Mouse (Mus musculus): Measurements from ENCODE around the gene Lgals4.
A peak's percentile ranks its signal among the peaks of the same experiment; 100 is the strongest.

Lgals4 gene

DNA sequence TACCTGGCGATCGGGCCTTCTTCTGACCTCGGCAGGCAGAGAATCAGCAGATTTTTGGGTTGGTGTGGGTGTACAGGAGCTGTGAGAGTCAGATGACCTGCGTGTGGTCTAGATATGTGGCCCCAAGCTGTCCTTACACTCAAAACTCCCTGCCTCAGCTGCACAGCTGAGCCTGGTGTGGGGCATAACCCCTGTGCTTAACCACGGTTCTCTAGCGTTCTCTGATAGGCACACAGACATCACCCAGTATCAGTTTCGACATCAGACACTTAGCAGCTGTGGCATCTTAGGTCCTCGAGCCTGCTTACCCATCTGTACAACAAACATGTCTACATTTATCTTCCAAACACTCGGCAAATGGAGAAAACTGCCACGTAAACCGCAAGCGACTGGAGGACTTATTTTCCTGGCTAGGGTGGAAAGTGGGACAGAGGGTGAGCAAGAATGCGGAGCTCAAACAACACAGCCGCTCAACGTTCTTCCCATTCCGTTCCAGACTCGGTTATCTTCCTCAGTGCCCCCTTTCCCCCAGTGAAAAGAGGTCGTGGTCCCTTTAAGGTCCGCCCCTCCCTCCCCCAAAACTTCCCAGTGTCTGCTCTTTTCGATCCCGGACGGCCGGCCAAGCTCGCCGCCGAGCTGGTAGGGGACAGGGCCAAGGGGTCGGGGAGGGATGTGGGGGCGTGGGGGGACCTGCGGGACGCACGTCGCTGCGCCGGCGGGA is 25.3 kb upstream of the Lgals4 start, which contains the start of gene Hnrnpl:
Gene Hnrnpl, plus strand, starts transcription at position 321 of the 721 bp plus-strand sequence.
- peak; percentile 48 for DNase-seq (ENCODE audit: low spot score)

DNA sequence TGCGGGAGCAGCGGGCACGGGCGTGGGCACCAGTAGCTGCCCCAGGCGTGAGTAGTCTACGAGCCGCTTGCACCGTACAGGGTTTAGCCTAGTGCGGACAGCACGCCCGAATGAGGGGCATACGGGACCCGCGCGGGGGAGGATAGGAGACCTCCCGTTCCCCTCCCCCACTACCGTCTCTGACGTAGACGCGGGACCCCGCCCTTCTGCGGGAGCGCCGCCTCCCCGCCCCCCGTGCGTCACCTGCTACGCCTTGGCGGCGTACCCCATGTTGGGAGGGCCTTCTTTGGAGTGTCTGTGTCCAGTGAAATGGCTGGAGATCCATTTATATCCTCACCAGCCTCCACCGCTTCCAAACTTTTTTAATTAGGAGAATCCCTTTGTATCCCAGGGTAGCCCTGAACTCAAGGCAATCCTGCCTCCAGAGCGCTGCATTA is 24.7 kb upstream of the Lgals4 start:
- peak; percentile 94 for DNase-seq (ENCODE audit: low spot score)

DNA sequence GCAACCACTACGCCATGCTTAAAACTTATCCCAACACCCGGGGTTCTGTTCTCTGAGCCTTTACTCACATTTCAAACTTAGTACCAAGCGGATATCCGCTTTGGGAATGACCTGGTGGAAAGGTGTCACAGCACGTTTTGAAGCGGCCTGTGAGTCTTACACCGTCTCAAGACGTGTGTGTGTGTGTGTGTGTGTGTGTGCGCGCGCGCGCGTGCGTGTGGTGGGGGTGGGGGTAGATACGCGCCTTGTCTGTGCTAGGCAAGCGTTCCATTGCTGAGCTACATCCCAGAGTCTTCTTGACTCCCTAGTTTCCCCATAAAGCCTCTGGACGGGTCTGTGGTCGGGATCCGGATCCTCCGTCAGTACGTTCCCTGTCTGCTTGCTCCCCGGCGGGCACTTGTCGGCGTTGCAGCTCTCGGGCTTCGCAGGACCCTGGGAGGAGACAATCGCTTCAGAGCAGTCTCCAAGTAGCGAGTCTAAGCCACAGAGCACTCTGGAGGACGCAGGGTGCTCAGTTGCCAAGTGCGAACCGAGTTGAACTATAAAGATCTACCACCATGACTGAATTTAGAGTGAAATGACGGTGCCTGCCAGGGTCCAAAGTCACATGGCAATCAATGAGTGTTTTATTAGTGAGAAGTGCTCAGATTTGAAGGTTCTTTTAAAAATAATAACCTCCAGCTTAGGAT is 24.1 kb upstream of the Lgals4 start:
- DNase-seq (ENCODE audit: low spot score) = peak; percentile 74

DNA sequence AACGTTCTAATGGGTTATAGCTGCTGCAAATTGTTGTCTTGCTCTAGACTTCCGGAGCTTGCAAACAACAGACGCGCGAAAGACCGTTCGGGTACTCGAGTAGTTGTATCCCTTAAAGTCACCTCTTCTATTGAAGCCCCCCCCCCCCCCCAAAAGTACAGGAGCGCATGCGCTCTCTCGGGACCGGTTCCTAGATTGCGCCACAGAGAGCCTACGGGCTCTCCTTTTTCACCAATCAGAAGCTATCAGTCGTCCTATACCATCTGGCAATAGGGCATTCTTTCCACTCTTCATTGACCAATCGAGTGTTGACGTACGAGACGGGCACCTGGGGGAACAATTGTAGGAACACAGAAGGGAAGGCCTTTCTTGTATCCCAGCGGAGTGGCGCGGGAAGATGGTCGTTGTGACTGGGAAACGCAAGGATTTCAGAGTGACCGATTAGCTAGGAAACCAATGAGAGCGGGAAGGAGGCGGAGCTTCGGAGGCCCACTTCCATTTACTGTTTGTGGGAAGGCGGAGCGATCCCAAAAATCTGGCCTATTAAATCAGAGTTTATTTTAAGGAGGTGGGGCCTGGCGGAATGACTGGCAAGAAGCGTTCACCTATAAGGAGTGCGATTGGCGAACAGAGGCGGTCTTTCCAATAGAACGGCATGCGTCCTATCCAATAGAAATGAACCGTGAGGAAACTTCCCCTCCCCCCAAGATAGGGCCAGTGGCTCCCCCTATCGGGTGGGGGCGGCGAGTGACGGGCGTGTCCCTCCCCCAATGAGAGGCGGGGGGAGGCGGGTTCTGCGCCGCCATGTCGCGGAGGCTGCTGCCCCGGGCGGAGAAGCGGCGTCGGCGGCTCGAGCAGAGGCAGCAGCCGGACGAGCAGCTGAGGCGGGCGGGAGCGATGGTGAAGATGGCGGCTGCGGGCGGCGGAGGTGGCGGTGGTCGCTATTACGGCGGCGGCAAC is 23.3 kb upstream of the Lgals4 start:
- DNase-seq (ENCODE audit: low spot score) = peak; percentile 99

DNA sequence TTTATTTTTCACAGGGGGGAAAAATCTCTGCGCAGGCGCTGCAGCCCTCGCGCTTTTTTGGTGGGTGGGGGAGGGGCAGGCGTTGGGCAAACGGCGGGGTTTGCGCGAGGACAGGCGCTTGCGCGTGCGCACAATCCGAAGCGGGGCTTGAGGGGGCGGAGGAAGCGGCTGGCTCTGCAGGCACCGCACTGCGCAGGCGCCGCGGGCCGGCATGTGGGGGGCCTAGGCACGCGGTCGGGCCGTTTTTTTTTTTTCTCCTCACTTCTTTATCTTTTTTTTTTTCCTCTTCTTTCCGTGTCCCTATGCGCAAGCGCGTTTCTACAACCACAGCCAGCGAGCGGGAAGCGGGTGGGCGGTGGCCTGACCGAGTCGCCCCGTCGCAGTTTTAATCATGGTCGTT is 22.4 kb upstream of the Lgals4 start:
- DNase-seq (ENCODE audit: low spot score) = peak; percentile 95

DNA sequence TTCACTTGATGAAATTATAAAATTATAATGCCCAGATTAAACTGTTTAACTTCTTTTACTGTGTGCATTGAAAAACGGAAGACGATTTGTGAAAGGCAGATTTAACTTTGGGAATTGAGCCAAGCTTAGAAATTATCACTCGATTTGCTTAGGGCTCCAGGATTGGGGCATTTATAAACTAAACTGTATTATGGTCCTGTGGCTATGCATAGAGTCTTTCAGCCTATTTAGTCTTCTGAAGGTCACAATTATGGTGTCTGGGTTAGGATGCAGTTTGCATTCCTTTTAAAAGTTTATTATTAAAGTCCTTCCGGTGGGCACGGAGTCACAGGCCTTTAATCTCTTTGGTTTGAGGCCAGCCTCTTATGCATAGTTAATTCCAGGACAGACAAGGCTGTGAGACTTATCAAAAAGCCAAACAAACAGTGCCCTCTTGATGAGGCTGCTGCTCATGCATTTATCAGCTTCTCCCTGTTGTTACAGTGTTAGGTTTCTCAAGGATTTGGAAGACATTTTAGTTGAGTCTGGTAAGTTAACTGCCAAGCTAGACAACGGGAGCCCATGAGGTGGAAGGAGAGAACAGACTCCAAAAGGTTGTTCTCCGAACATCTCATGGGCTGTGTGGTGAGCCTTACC is 21.9 kb upstream of the Lgals4 start:
- DNase-seq (ENCODE audit: low spot score) = no peak

DNA sequence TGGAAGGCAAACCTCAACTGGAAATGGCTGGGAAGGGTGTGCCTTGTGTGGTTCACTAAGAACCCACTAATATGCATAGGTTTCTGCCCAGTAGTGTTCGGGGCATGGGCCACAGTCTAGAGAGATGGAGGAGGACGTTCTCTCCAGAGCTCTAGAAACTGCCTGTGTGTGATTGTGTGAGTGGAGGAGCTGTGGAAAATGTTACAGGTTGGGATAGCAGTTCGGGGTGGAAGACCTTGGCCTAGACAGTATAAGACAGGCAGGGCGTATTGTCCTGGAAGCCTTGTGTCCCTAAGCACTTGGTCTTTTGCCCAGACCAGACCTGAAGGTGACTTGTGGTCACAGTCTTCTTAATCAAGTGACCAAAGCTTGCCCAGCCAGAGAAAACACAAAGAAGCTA is 21.2 kb upstream of the Lgals4 start:
- no peak for DNase-seq (ENCODE audit: low spot score)

DNA sequence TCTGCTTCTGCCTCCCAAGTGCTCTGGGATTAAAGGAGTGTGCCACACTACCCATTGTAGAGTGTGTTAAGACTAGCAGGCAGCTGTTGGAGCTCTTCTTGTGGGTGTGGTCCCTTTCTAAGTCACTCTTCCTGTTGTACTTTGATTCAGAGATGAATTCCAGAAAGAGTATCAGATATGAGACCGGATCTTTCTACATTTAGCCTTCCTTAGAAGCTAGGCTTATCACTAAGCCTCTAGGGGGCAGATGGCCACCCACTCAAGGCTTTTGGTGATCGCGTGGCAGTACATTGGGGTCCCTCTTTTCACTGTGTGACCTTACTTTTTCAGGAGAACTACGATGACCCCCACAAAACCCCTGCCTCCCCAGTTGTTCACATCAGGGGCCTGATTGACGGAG is 20.7 kb upstream of the Lgals4 start:
- DNase-seq (ENCODE audit: low spot score) = no peak

DNA sequence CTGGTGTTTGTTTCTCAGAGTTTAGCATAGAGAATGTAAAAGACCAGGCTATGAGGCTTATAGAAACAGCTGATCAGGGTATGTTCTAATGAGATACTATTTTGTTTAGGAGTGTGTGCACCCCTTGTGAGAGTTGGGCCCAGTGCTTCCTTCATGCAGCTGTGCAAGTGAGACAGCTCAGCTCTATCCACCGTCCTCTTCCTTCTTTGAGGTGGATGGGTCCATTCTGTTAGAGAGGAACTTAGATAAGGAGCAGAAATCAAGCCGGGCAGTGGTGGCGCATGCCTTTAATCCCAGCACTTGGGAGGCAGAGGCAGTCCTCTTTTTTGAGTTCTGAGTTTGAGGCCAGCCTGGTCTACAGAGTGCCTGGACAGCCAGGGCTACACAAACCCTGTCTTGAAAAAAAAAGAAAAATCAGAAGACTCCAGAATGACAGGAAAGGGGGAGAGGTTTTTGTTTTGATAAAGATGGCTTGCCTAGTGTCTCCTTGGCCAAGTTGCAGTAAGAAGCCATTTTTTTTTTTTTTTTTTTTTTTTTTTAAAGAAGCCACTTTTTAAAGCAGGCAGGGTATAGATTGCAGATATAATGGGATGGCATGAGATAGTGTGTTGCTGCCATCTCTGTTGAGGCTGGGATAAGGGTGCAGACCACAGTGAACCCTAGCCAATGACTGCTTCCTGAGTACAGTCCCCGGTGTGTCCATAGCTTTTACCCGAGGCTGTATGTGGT is 19.2 kb upstream of the Lgals4 start:
- DNase-seq (ENCODE audit: low spot score) = no peak

DNA sequence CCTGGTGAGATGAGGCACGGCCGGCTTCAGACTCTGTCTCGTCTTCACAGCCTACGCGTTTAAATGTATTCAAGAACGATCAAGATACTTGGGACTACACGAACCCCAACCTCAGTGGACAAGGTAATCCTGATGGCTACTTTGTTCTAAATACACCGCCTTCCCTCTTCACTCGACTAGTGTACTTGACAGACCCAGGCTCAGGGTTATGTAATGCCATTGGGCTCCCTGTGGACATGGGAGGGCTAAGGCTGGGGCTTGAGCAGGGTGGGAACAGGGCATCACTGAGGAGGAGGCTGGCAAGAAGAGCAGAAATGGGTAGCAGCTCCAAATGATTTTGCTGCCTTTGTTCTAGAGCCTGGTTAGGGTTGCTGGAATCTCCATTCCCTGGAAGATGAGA is 18.4 kb upstream of the Lgals4 start:
- DNase-seq (ENCODE audit: low spot score) = no peak

DNA sequence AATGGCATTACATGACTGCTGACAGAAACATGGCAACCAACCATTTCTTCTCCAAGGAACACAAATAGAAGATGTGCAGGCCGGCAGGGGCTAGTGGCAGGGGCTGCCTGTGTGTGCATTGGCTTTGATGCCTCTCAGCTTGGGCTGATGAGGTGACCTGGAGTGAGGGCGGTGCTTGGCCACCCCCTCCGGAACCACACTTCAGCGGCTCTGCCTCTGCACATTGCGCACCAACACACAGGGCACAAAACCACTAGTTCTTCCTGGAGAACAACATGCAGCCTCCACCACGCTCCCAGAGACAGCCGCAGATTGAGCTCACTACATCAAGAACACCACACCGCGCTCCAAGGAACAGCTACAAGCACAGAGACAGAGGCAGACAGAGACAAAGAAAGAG is 17.5 kb upstream of the Lgals4 start:
- DNase-seq (ENCODE audit: low spot score) = peak; percentile 8

DNA sequence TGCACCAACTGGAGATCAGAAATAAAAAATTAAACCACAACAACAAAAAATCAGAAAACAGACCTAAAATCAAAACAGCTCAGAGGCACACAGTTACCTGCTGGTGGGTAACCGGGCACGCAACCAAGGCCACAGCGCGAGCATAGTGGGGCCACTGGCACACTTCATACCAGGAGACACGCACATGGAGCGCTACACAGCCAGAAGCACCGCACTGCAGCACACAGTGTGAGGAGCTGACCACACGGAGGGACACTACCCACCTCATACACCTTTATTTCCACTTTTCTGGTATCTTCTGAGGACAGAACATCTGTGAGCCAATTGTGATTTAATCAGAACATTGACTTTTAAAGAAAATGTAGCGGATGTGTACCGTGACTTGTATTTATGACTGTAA is 16.7 kb upstream of the Lgals4 start:
- peak; percentile 9 for DNase-seq (ENCODE audit: low spot score)

DNA sequence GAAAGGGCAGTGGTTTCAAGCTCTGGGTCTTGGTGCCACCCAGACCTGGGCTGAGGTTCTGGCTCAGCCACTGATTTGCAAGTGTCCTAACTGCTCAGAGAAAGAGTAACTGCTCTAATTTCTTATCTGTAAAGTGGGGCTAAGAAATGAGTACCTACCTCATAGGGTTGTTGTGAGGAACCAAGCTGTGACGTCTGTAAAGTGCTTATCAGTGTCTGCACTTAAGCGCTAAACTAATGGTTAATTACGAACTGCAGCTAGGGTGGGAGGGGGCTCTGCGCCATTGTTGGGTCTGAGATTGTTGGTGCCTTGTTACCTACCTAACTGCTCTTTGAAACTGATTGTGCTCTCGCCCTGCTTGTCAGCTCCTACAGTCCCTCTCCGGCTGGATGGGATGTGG is 16.1 kb upstream of the Lgals4 start:
- peak; percentile 24 for DNase-seq (ENCODE audit: low spot score)

DNA sequence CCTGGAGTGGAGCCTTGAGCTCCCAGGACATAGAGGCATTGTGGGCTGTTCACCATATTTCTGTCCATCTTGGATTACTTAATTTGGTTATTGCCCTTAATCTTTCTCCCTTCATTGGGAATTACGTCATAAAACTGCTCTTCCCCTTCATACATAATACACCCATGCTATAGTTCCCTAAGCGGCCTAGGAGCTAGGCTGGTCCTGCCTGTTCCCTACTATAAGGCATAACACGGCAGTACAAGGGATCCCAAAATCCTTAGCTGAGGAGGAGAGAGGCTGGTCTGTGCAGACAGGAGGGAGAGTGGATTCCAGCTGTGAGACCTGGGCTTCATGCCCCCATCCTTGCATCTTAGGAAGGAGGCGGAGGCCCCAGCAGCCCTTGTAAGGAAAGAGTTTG is 15.7 kb upstream of the Lgals4 start:
- DNase-seq (ENCODE audit: low spot score) = no peak

DNA sequence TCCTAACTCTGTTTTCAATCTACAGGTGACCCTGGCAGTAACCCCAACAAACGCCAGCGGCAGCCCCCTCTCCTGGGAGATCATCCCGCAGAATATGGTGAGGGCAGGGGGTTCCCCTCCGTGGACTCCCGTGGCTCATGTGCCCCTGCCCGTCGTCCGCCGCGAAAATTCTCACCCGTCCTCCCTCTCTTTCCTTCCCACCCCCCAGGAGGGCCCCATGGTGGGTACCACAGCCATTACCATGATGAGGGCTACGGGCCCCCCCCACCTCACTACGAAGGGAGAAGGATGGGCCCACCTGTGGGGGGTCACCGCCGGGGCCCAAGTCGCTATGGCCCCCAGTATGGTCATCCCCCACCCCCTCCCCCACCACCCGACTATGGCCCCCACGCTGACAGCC is 15.2 kb upstream of the Lgals4 start:
- DNase-seq (ENCODE audit: low spot score) = no peak

DNA sequence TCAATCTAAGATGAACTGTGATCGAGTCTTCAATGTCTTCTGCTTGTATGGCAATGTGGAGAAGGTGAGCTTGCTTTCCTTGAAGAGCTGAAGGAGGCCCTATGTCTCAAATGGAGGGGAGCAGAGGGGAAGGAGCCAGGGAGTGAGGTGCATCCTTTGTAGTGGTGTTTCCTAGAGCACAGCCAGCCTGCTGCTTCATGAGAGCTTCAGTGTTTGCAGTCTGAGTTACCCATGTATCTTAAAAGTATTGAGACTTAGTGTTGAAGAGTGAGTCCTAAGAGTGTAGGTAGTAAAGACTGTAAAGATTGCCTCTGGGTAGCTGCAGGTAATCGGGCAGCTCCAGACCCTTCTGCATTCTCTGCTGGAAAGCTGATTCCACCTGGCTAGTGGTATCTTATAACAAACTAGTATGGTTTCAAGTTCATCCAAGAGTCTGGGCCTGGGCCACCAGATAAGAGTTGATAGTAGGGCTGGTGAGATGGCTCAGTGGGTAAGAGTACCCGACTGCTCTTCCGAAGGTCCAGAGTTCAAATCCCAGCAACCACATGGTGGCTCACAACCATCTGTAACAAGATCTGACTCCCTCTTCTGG is 14.7 kb upstream of the Lgals4 start:
- no peak for DNase-seq (ENCODE audit: low spot score)

DNA sequence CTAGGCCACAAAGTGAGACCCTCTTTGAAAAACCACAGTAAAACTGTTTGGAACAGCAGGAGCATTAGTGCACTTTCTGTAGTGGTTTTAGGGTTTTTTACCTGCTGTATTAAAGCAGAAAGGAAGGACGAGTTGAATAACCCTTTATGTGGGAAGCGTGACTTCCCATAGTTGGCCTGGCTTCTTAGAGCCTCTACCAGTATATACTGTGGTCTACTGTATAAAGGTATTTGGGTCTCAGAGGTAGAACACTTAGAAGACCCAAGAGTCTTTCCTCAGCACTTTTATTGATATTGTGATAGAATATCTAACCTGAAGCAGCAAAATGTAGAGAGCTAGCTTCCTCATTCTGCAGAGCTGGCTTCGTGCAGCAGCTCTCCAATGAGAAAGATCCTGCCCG is 14.1 kb upstream of the Lgals4 start:
- DNase-seq (ENCODE audit: low spot score) = no peak

DNA sequence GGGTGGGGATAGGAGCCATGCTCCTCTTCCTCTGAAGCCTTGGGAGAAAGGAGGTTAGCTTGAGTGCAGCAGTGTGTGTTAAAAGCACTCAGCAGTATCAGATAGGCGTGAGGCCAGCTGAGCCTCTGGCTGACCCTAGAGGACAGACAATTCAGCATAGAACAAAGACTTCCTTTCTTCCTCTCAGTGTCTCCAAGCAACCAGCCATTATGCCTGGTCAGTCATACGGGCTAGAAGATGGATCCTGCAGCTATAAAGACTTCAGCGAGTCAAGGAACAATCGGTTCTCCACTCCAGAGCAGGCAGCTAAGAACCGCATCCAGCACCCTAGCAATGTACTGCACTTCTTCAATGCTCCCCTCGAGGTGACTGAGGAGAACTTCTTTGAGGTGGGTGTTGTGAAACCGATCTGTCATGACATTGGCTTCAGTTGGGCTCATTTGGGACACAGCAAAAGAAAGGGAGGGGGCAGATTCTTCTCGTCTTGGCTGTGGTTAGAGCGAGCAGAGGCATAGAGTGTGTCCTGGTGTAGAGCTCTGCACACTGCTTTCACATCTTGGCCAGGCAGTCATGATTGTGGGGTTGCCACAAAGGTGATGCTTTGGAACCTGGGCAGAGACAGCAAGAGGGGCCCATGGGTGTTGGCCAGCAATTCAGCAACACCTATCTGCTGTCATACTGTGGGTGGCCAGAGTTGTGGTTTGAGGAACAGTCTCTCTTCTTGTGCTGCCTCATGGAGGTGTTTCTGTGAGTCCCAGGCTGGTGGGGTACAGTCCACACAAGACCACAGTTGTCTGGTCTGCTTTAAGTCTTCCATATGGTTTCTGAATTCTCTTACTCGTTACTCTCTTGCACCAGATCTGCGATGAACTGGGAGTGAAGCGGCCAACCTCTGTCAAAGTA is 13.0 kb upstream of the Lgals4 start:
- DNase-seq (ENCODE audit: low spot score) = peak; percentile 80

DNA sequence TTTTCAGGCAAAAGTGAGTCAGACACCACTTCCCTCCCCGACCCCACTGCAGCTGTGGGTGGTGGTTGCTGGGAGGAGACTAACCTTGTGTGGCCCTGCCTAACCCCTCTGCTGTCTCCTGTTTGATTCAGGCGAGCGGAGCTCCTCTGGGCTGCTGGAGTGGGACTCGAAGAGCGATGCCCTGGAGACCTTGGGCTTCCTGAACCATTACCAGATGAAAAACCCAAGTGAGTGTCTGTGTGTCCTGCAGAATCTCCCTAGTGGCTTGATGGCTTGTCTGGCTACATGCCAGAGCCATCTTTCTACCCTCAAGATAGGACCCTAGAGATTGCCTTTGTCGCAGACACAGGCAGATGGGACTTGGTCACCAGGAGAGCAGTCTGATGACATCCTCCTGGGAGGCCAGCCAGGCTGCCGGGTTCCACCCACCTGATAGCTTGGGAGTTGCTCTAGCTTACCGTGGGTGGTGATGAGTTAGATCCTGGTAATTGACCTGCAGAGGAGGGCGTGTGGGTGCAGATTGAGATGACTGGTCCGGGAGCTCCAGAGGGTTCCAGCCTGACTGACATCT is 12.3 kb upstream of the Lgals4 start:
- DNase-seq (ENCODE audit: low spot score) = no peak

DNA sequence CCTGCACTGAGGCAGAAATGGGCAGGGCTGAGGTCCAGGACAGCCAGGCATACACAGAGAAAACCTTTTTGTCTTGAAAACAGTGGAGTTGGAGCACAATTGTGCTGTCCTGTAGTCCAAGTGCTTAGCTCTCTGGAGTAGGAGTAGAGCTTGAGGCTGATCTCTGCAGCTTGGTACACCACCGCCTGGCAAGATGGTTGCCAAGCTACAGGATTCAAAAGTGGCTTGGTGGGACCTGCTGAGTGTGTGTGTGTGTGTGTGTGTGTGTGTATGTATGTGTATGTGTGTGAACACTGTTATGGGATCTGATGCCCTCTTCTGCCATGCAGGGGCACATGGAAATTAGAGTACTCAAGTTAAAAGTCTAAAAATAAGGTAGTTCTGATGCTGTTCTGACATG is 11.1 kb upstream of the Lgals4 start:
- DNase-seq (ENCODE audit: low spot score) = no peak
